Mouse (Mus musculus) midbrain, embryonic 16.5 days (tissue): ENCODE data around the gene Gpbar1. TPM values are rescaled to one million over a fixed set of nuclear protein-coding genes. Genes with fewer than 3 reads are reported as not detected.
A peak's percentile ranks its signal among the peaks of the same experiment; 100 is the strongest.
"Not testable (repeated sequence)": the region's sequence is repeated elsewhere in the genome, so short reads cannot be mapped to it uniquely, and the experiment has no call there.

ENCODE experiments used
- ATAC-seq: fragments of 200-750 bp; cut with Nextera tagmentation; 2 replicates; pipeline ENCODE4 v1.8.0; 2017; ENCODE audit warnings: moderate TSS enrichment
- H3K27ac ChIP-seq: fragments of 300-500 bp; sonication (generic); 2 replicates; pipeline ENCODE4 v1.5.1; 2014; ENCODE audit warnings: mild to moderate bottlenecking, low read length, mixed read lengths
- H3K27me3 ChIP-seq: fragments of 300-500 bp; sonication (generic); 2 replicates; pipeline ENCODE4 v1.6.1; 2014; ENCODE audit warnings: low read depth, low read length, mixed read lengths; ENCODE audit not compliant: control insufficient read depth, insufficient read depth
- H3K36me3 ChIP-seq: fragments of 300-500 bp; sonication (generic); 2 replicates; pipeline ENCODE4 v1.6.1; 2014; ENCODE audit warnings: mild to moderate bottlenecking, low read length, moderate library complexity, mixed read lengths; ENCODE audit not compliant: control insufficient read depth, insufficient read depth
- H3K4me1 ChIP-seq: fragments of 300-500 bp; sonication (generic); 2 replicates; pipeline ENCODE4 v1.6.1; 2014; ENCODE audit warnings: mild to moderate bottlenecking, low read length, mixed read lengths; ENCODE audit not compliant: control insufficient read depth, insufficient read depth
- H3K4me2 ChIP-seq: fragments of 300-500 bp; sonication (generic); 2 replicates; pipeline ENCODE4 v1.6.1; 2014; ENCODE audit warnings: mild to moderate bottlenecking, low read length, mixed read lengths
- H3K4me3 ChIP-seq: fragments of 300-500 bp; sonication (generic); 2 replicates; pipeline ENCODE4 v1.5.1; 2014; ENCODE audit warnings: low read depth, mild to moderate bottlenecking, low read length, moderate library complexity, mixed read lengths
- H3K9ac ChIP-seq: fragments of 300-500 bp; sonication (generic); 2 replicates; pipeline ENCODE4 v1.6.1; 2014; ENCODE audit warnings: low read depth, low read length, mixed read lengths
- H3K9me3 ChIP-seq: fragments of 300-500 bp; sonication (generic); replicated peaks from 2 replicates; pipeline ENCODE4 v1.6.1; 2014; ENCODE audit warnings: mild to moderate bottlenecking, low read length, mixed read lengths; ENCODE audit not compliant: control insufficient read depth, poor library complexity, severe bottlenecking
- WGBS: fragments of 180-500 bp; shearing (Covaris S2); extraction: QIAGEN DNeasy Blood & Tissue Kit; methylation state at CpG from one replicate; pipeline ENCODE4 v1.1.7; 2014; 5-methylcytosine and 5-hydroxymethylcytosine counted together
- polyA plus RNA-seq: library from polyadenylated mRNA; unstranded; fragments of >200 nt; fragmentation: Nextera tagmentation; extraction: Ambion mirVana; gene quantifications from 2 replicates; pipeline ENCODE4 v1.2.1, GENCODE M21; 2015

Gpbar1 gene
- polyA plus RNA-seq, 1 experiment from 2014 or later, result 0.34 TPM

- no peak overlapping the region for H3K9ac ChIP-seq
- ATAC-seq, result no peak
- no peak overlapping the region for H3K4me2 ChIP-seq
- WGBS, result 86% methylated on average over 10 of the region's 10 CpGs
- no peak overlapping the region for H3K4me3 ChIP-seq
- H3K9me3 ChIP-seq, result no peaks in the 10 kb centered on the region
- no peak overlapping the region for H3K27ac ChIP-seq
- H3K27me3 ChIP-seq, result no peaks in the 10 kb centered on the region
- peaks cover 22% of the 10 kb centered on the region for H3K4me1 ChIP-seq
- peaks cover 25% of the 10 kb centered on the region for H3K36me3 ChIP-seq
Measured at GRCm38 (mm10) chr1:74282896-74283625, 4.7 kb downstream of the Gpbar1 start.

GRCm38 (mm10) chr1:74283686-74284463 lies 5.5 kb downstream of the Gpbar1 start:
- peak overlapping the region; percentile 87 for H3K9ac ChIP-seq
- peaks cover 22% of the 10 kb centered on the region for H3K4me1 ChIP-seq
- peak; percentile 67 for ATAC-seq
- H3K27ac ChIP-seq, result peak overlapping the region; percentile 76
- H3K27me3 ChIP-seq, result no peaks in the 10 kb centered on the region
- WGBS, result 12% methylated on average over 15 of the region's 15 CpGs
- peak overlapping the region; percentile 77 for H3K4me3 ChIP-seq
- H3K36me3 ChIP-seq, result peaks cover 25% of the 10 kb centered on the region
- no peaks in the 10 kb centered on the region for H3K9me3 ChIP-seq
- peak overlapping the region; percentile 93 for H3K4me2 ChIP-seq

GRCm38 (mm10) chr1:74284543-74285160 lies 6.3 kb downstream of the Gpbar1 start, which contains the start of the genes Aamp and Pnkd:
Aamp (minus strand) TSS chr1:74284738.
Pnkd (plus strand) TSS chr1:74284930.
- Histone ChIP-seq H3K4me3 (peak within 1 kb of the TSS; percentile 77), H3K4me2 (peak within 1 kb of the TSS; percentile 93), H3K27ac (peak within 1 kb of the TSS; percentile 76), H3K4me1 (peaks cover 22% of the 10 kb centered on the region), H3K9me3 (no peaks in the 10 kb centered on the region), H3K9ac (peak within 1 kb of the TSS; percentile 87), H3K36me3 (peaks cover 22% of the 10 kb centered on the region), H3K27me3 (no peaks in the 10 kb centered on the region)
- under 1% methylated on average over 56 of the region's 56 CpGs for WGBS
- ATAC-seq, result peak; percentile 98

- peak overlapping the region; percentile 59 for H3K27ac ChIP-seq
- 4% methylated on average over 23 of the region's 23 CpGs for WGBS
Measured at GRCm38 (mm10) chr1:74285212-74286010, 7.1 kb downstream of the Gpbar1 start.

GRCm38 (mm10) chr1:74286869-74287607 lies 8.7 kb downstream of the Gpbar1 start:
- 59% methylated on average over 15 of the region's 17 CpGs for WGBS
- H3K4me3 ChIP-seq, result not testable (repeated sequence)

More at GRCm38 (mm10) chr1:74285212-74286010, 7.1 kb downstream of the Gpbar1 start:
- H3K27me3 ChIP-seq, result no peaks in the 10 kb centered on the region
- H3K9ac ChIP-seq, result peak overlapping the region; percentile 75
- ATAC-seq, result no peak
- peak overlapping the region; percentile 87 for H3K4me2 ChIP-seq
- H3K4me3 ChIP-seq, result peak overlapping the region; percentile 77
- H3K4me1 ChIP-seq, result peaks cover 22% of the 10 kb centered on the region
- H3K9me3 ChIP-seq, result no peaks in the 10 kb centered on the region
- peaks cover 19% of the 10 kb centered on the region for H3K36me3 ChIP-seq

DNA sequence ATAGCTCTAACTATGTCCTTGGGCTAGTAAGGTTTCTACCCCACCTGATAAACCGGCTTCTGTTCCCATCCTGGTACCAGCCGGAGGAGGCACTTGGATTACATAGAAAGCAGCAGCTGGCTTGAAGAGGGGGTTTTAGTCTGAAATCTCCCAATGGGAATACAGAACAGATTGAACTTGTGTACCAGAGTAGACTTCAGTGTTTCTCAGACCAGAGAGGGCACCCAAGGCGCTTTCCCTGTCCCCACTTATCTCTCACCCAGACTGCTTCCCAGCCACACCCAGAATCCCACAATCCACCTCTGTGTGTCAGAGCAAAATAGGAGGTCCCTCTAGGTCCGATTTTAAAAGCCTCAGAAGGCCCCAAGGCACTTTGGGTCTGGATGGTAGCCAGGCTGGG lies 10.0 kb downstream of the Gpbar1 start:
- 77% methylated on average over 4 of the region's 4 CpGs for WGBS
- no peak overlapping the region for H3K9ac ChIP-seq
- ATAC-seq, result no peak

More at GRCm38 (mm10) chr1:74286869-74287607, 8.7 kb downstream of the Gpbar1 start:
- not testable (repeated sequence) for H3K36me3 ChIP-seq, H3K9me3 ChIP-seq, H3K9ac ChIP-seq, H3K27ac ChIP-seq, H3K4me2 ChIP-seq, ATAC-seq, H3K27me3 ChIP-seq
- peaks cover 22% of the 10 kb centered on the region for H3K4me1 ChIP-seq

DNA sequence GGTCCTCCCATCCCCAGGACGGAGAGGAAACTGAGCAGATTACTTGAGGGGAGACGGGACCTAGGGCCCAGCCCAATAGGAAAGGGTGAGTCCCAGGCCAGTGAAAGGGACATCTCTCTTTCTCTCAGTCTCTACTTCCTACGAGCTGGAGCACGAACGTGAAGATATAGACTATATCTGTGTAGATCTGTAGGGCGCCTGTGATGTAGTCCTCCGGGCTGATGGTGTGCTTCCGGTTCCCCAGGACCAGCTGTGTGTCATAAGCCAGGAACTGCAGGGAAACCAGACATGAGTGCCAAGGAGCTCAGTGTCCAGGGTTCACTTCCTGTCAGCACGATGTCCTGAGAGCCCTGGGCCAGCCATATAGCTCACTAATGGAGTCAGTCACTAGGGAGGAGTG lies 10.9 kb downstream of the Gpbar1 start:
- H3K4me1 ChIP-seq, result peaks cover 10% of the 10 kb centered on the region
- no peaks in the 10 kb centered on the region for H3K9me3 ChIP-seq

More for the DNA sequence above, 10.0 kb downstream of the Gpbar1 start:
- H3K4me1 ChIP-seq, result peaks cover 14% of the 10 kb centered on the region
- no peaks in the 10 kb centered on the region for H3K36me3 ChIP-seq
- no peak overlapping the region for H3K4me2 ChIP-seq
- no peak overlapping the region for H3K27ac ChIP-seq
- no peaks in the 10 kb centered on the region for H3K9me3 ChIP-seq
- H3K27me3 ChIP-seq, result no peaks in the 10 kb centered on the region
- H3K4me3 ChIP-seq, result no peak overlapping the region

DNA sequence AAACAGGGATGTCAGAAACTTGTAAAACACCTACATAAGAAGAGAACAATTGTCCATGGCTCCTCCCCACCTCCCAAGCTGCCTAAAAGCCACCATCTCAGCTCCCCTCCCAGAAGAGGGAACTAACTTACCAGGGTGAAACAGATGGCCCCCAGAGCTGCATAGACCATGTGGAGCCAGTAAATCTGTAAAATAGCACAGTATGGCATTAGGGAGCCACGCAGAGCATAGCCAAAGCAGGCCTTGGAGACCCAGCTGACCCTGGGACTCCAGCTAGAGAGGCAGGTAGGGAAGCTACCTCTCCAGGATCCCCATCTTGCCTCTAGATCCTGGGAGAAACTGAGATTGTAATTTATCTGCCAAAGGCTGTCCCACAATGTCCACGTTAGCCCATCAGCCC lies 11.4 kb downstream of the Gpbar1 start:
- H3K4me2 ChIP-seq, result no peak overlapping the region
- no peak overlapping the region for H3K9ac ChIP-seq
- no peak overlapping the region for H3K4me3 ChIP-seq
- peaks cover 10% of the 10 kb centered on the region for H3K4me1 ChIP-seq
- ATAC-seq, result no peak
- H3K9me3 ChIP-seq, result no peaks in the 10 kb centered on the region
- H3K36me3 ChIP-seq, result no peaks in the 10 kb centered on the region; the same call in 1 of the 2 replicates
- WGBS, result 86% methylated on average over 2 of the region's 2 CpGs
- no peak overlapping the region for H3K27ac ChIP-seq
- H3K27me3 ChIP-seq, result no peaks in the 10 kb centered on the region

More for the DNA sequence above, 10.9 kb downstream of the Gpbar1 start:
- Histone ChIP-seq H3K27me3 (no peaks in the 10 kb centered on the region), H3K4me3 (no peak overlapping the region), H3K36me3 (no peaks in the 10 kb centered on the region; the same call in 1 of the 2 replicates), H3K27ac (no peak overlapping the region), H3K9ac (no peak overlapping the region), H3K4me2 (no peak overlapping the region)
- ATAC-seq, result no peak
- WGBS, result 92% methylated on average over 9 of the region's 9 CpGs
